10 mouse cellular contexts compared by ENCODE assay signal in the genomic region with DNA sequence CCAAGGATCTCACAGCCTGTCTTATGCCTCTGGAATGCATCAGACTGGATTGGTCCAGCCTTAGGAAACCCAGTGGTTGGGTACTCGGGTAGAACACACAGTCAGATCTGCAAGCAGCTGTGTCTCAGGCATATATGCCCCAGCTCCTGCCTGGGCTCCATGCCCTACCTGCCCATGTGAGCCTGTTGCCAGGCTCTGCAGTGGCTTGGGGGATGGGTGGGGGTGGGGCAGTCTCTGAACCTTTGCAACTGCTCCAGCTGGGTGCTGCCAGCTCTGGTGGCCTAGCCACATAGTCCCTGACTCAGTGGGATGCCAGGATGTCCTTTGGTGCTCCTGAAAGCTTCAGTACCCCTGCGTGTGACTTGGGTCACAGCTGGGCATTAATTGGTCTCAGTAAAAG. TPM values are rescaled to one million over a fixed set of nuclear protein-coding genes. Genes with fewer than 3 reads are reported as not detected.
DNase-seq lines count a peak whose midpoint lies in the region; ATAC-seq and TF ChIP-seq lines count a peak whose summit lies in the region.
"Had no signal": no experiment of that assay in that cellular context is flagged by ENCODE, and none has a peak within 500 bp of the region (broad histone marks: within the 10 kb centered on the region; RNA-seq: fewer than 3 reads in every experiment).

No protein-coding gene starts in this region.

- DNase-seq in kidney, adult 8-10 months, result no peak
- no peak for DNase-seq in natural killer cell, adult 2 months (ENCODE audit: low spot score in 2 of 2)
- DNase-seq in cerebellum, adult 2 months, result no peak
- no peak for DNase-seq in embryo, embryonic 11 days
- DNase-seq: adrenal gland, postnatal 14 days had no signal

- no peaks in the 10 kb centered on the region for H3K36me3 ChIP-seq in kidney, embryonic 15.5 days
- no peaks in the 10 kb centered on the region for H3K36me3 ChIP-seq in embryonic facial prominence, embryonic 13.5 days
- H3K36me3 ChIP-seq in intestine, embryonic 16.5 days (ENCODE audit: control insufficient read depth, insufficient read depth, low read length), result no peaks in the 10 kb centered on the region
- no peaks in the 10 kb centered on the region for H3K36me3 ChIP-seq in neural tube, embryonic 12.5 days
- H3K36me3 ChIP-seq: heart, embryonic 10.5 days had no signal

- no peak for TF ChIP-seq POLR2A in cerebellum, adult 2 months (IDR thresholded peaks at IDR 0.05; ENCODE audit: borderline replicate concordance, insufficient read depth, low read length)

- H3K4me1 ChIP-seq in kidney, embryonic 15.5 days, result peaks cover 41% of the 10 kb centered on the region
- H3K4me1 ChIP-seq in embryonic facial prominence, embryonic 13.5 days, result peaks cover 33% of the 10 kb centered on the region
- H3K4me1 ChIP-seq in intestine, embryonic 16.5 days (ENCODE audit: control insufficient read depth, insufficient read depth, low read length), result peaks cover 10% of the 10 kb centered on the region
- peaks cover 19% of the 10 kb centered on the region for H3K4me1 ChIP-seq in neural tube, embryonic 12.5 days
- no peaks in the 10 kb centered on the region for H3K4me1 ChIP-seq in cerebellum, adult 2 months (ENCODE audit: control insufficient read depth, insufficient read depth, low read length)

- H3K27me3 ChIP-seq in kidney, embryonic 15.5 days, result peaks cover 10% of the 10 kb centered on the region; the same call in 1 of the 2 replicates
- peaks cover 19% of the 10 kb centered on the region for H3K27me3 ChIP-seq in embryonic facial prominence, embryonic 13.5 days
- no peaks in the 10 kb centered on the region for H3K27me3 ChIP-seq in intestine, embryonic 16.5 days (replicated peaks; ENCODE audit: control insufficient read depth, insufficient read depth, low read length)
- H3K27me3 ChIP-seq in neural tube, embryonic 12.5 days (replicated peaks), result no peaks in the 10 kb centered on the region
- no peaks in the 10 kb centered on the region; the same call in 1 of the 2 replicates for H3K27me3 ChIP-seq in cerebellum, adult 2 months (ENCODE audit: control insufficient read depth, insufficient read depth, low read length)

- WGBS in kidney, embryonic 15.5 days, result 21% methylated on average over 2 of the region's 2 CpGs
- WGBS in embryonic facial prominence, embryonic 13.5 days, result 18% methylated on average over 2 of the region's 2 CpGs
- WGBS in intestine, embryonic 16.5 days, result 25% methylated on average over 2 of the region's 2 CpGs
- 6% methylated on average over 2 of the region's 2 CpGs for WGBS in neural tube, embryonic 12.5 days
- WGBS in cerebellum, adult 2 months, result 24% methylated on average over 2 of the region's 2 CpGs

- peak overlapping the region; percentile 52 for H3K4me3 ChIP-seq in kidney, embryonic 15.5 days (replicated peaks)
- H3K4me3 ChIP-seq in embryonic facial prominence, embryonic 13.5 days, result no peak overlapping the region
- peak overlapping the region; percentile 55 for H3K4me3 ChIP-seq in intestine, embryonic 16.5 days (ENCODE audit: low read length)
- H3K4me3 ChIP-seq in neural tube, embryonic 12.5 days, result no peak overlapping the region
- no peak overlapping the region for H3K4me3 ChIP-seq in cerebellum, adult 2 months (replicated peaks; ENCODE audit: insufficient read depth, low read depth, low read length)

- H3K9ac ChIP-seq in kidney, embryonic 15.5 days, result no peak overlapping the region
- no peak overlapping the region for H3K9ac ChIP-seq in embryonic facial prominence, embryonic 13.5 days
- 0 out of 2 replicates have a peak overlapping the region, but pooled peaks have one; percentile 4 for H3K9ac ChIP-seq in intestine, embryonic 16.5 days (ENCODE audit: low read depth, low read length)
- H3K9ac ChIP-seq in neural tube, embryonic 12.5 days, result no peak overlapping the region

- no peaks in the 10 kb centered on the region for H3K9me3 ChIP-seq in kidney, embryonic 15.5 days (replicated peaks)
- H3K9me3 ChIP-seq in embryonic facial prominence, embryonic 13.5 days, result no peaks in the 10 kb centered on the region
- H3K9me3 ChIP-seq in intestine, embryonic 16.5 days (ENCODE audit: control insufficient read depth, low read length), result no peaks in the 10 kb centered on the region
- no peaks in the 10 kb centered on the region for H3K9me3 ChIP-seq in neural tube, embryonic 12.5 days
- H3K9me3 ChIP-seq: heart, embryonic 10.5 days had no signal

- ATAC-seq in kidney, embryonic 15.5 days (replicated peaks; ENCODE audit: low FRiP score), result no peak
- no peak for ATAC-seq in embryonic facial prominence, embryonic 13.5 days (ENCODE audit: insufficient number of reproducible peaks, insufficient read depth, low FRiP score, low TSS enrichment, low read depth)
- ATAC-seq in intestine, embryonic 16.5 days, result 0 out of 2 replicates have a peak, but pooled peaks have one; percentile 16
- ATAC-seq in neural tube, embryonic 12.5 days (ENCODE audit: low FRiP score, low read depth), result 0 out of 2 replicates have a peak, but pooled peaks have one; percentile 13

- TF ChIP-seq CTCF in cerebellum, adult 2 months (IDR thresholded peaks at IDR 0.05; ENCODE audit: borderline replicate concordance, insufficient read depth, low read depth, low read length), result no peak

- H3K27ac ChIP-seq in kidney, embryonic 15.5 days, result no peak overlapping the region
- no peak overlapping the region for H3K27ac ChIP-seq in embryonic facial prominence, embryonic 13.5 days
- H3K27ac ChIP-seq in intestine, embryonic 16.5 days (ENCODE audit: low read length), result no peak overlapping the region
- H3K27ac ChIP-seq in neural tube, embryonic 12.5 days, result no peak overlapping the region
- H3K27ac ChIP-seq in cerebellum, adult 2 months (ENCODE audit: insufficient read depth, low read length), result no peak overlapping the region

- H3K4me2 ChIP-seq in kidney, embryonic 15.5 days, result peak overlapping the region; percentile 71
- peak overlapping the region; percentile 60 for H3K4me2 ChIP-seq in embryonic facial prominence, embryonic 13.5 days
- H3K4me2 ChIP-seq in intestine, embryonic 16.5 days (ENCODE audit: low read depth, low read length), result peak overlapping the region; percentile 64
- H3K4me2 ChIP-seq in neural tube, embryonic 12.5 days (replicated peaks), result peak overlapping the region; percentile 64

RNA-seq across cellular contexts. Expression of a gene that starts 6.4 kb away (rescaled TPM):
- polyA plus RNA-seq in kidney, embryonic 15.5 days (2015; fragmentation: Nextera tagmentation; extraction: Ambion mirVana), result 0.57 and 0.59 TPM in 2 replicates
- 0.40 and 0.77 TPM in 2 replicates for polyA plus RNA-seq in embryonic facial prominence, embryonic 13.5 days (2015; fragmentation: Nextera tagmentation; extraction: Ambion mirVana)
- 0.15 and 0.31 TPM in 2 replicates for polyA plus RNA-seq in intestine, embryonic 16.5 days (2015; fragmentation: Nextera tagmentation; extraction: Ambion mirVana)
- 0.31 and 0.58 TPM in 2 replicates for polyA plus RNA-seq in neural tube, embryonic 12.5 days (2016; fragmentation: Nextera tagmentation; extraction: Ambion mirVana)
- polyA plus RNA-seq in cerebellum, adult 2 months (2012; rRNA removed), result 0.46 and 0.65 TPM in 2 replicates
- polyA plus RNA-seq: heart, embryonic 10.5 days had no signal

RNA-seq across cellular contexts. Expression of a gene that starts 28.7 kb away (rescaled TPM):
- polyA plus RNA-seq in kidney, embryonic 15.5 days (2015; fragmentation: Nextera tagmentation; extraction: Ambion mirVana), result 1.4 and 2.2 TPM in 2 replicates
- 2.0 and 2.3 TPM in 2 replicates for polyA plus RNA-seq in embryonic facial prominence, embryonic 13.5 days (2015; fragmentation: Nextera tagmentation; extraction: Ambion mirVana)
- polyA plus RNA-seq in intestine, embryonic 16.5 days (2015; fragmentation: Nextera tagmentation; extraction: Ambion mirVana), result 1.1 and 1.3 TPM in 2 replicates
- polyA plus RNA-seq in neural tube, embryonic 12.5 days (2016; fragmentation: Nextera tagmentation; extraction: Ambion mirVana), result 2.3 and 2.5 TPM in 2 replicates
- polyA plus RNA-seq in cerebellum, adult 2 months (2012; rRNA removed), result 1.00 and 1.0 TPM in 2 replicates

RNA-seq across cellular contexts. Expression of a gene that starts 41.1 kb away (rescaled TPM):
- polyA plus RNA-seq in kidney, embryonic 15.5 days (2015; fragmentation: Nextera tagmentation; extraction: Ambion mirVana), result 0.10 and 0.17 TPM in 2 replicates
- polyA plus RNA-seq in embryonic facial prominence, embryonic 13.5 days (2015; fragmentation: Nextera tagmentation; extraction: Ambion mirVana), result 0.17 and 0.26 TPM in 2 replicates
- polyA plus RNA-seq in intestine, embryonic 16.5 days (2015; fragmentation: Nextera tagmentation; extraction: Ambion mirVana), result 0.64 and 0.66 TPM in 2 replicates
- polyA plus RNA-seq in neural tube, embryonic 12.5 days (2016; fragmentation: Nextera tagmentation; extraction: Ambion mirVana), result not detected in 2 replicates
- polyA plus RNA-seq in cerebellum, adult 2 months (2012; rRNA removed), result 0.07 and 0.10 TPM in 2 replicates
- polyA plus RNA-seq: heart, embryonic 10.5 days had no signal

RNA-seq across cellular contexts. Expression of a gene that starts 49.5 kb away (rescaled TPM):
- 246 and 251 TPM in 2 replicates for polyA plus RNA-seq in kidney, embryonic 15.5 days (2015; fragmentation: Nextera tagmentation; extraction: Ambion mirVana)
- 133 and 135 TPM in 2 replicates for polyA plus RNA-seq in embryonic facial prominence, embryonic 13.5 days (2015; fragmentation: Nextera tagmentation; extraction: Ambion mirVana)
- polyA plus RNA-seq in intestine, embryonic 16.5 days (2015; fragmentation: Nextera tagmentation; extraction: Ambion mirVana), result 469 and 470 TPM in 2 replicates
- 105 and 131 TPM in 2 replicates for polyA plus RNA-seq in neural tube, embryonic 12.5 days (2016; fragmentation: Nextera tagmentation; extraction: Ambion mirVana)
- polyA plus RNA-seq in cerebellum, adult 2 months (2012; rRNA removed), result 12.9 and 13.0 TPM in 2 replicates

RNA-seq across cellular contexts. Expression of a gene that starts 53.0 kb away (rescaled TPM):
- not detected in 2 replicates for polyA plus RNA-seq in kidney, embryonic 15.5 days (2015; fragmentation: Nextera tagmentation; extraction: Ambion mirVana)
- 0.74 and 0.88 TPM in 2 replicates for polyA plus RNA-seq in embryonic facial prominence, embryonic 13.5 days (2015; fragmentation: Nextera tagmentation; extraction: Ambion mirVana)
- polyA plus RNA-seq in intestine, embryonic 16.5 days (2015; fragmentation: Nextera tagmentation; extraction: Ambion mirVana), result not detected in 2 replicates
- polyA plus RNA-seq in neural tube, embryonic 12.5 days (2016; fragmentation: Nextera tagmentation; extraction: Ambion mirVana), result 0.16 and 0.19 TPM in 2 replicates
- 0.10 TPM in 1 of 2 replicates, not detected in the other for polyA plus RNA-seq in cerebellum, adult 2 months (2012; rRNA removed)
- polyA plus RNA-seq: heart, embryonic 10.5 days had no signal

Comparison
In these comparisons a context has a peak if more than half of its experiments do, and no peak if none do; other contexts are left out.
1. ATAC-seq: peak in intestine, embryonic 16.5 days (single experiment) and neural tube, embryonic 12.5 days (single experiment); none in kidney, embryonic 15.5 days (single experiment) and embryonic facial prominence, embryonic 13.5 days (single experiment).
2. H3K4me3 ChIP-seq: peak in kidney, embryonic 15.5 days (single experiment) and intestine, embryonic 16.5 days (single experiment); none in embryonic facial prominence, embryonic 13.5 days (single experiment), neural tube, embryonic 12.5 days (single experiment) and cerebellum, adult 2 months (single experiment).
3. Peak in every context shown above with its lines, with median percentiles within 50 percentile points of each other: H3K4me2 ChIP-seq.